Mouse (Mus musculus) ES-E14 (cell line): Measurements from ENCODE around the gene Rps27a.

Experiments used
- CHD2 ChIP-seq: IDR thresholded peaks from 2 replicates; pipeline ENCODE4 v1.6.1; 2014; ENCODE audit warnings: mild to moderate bottlenecking, low read depth, low read length, inconsistent platforms
- HCFC1 ChIP-seq: IDR thresholded peaks from 2 replicates; pipeline ENCODE4 v1.6.1; 2012; ENCODE audit warnings: low read length, inconsistent platforms, borderline replicate concordance; ENCODE audit not compliant: insufficient read depth
- MAFK ChIP-seq: IDR thresholded peaks from 2 replicates; pipeline ENCODE4 v1.6.1; 2014; ENCODE audit warnings: mild to moderate bottlenecking, low read depth, low read length, inconsistent platforms; ENCODE audit not compliant: insufficient read depth
- ZC3H11A ChIP-seq: IDR thresholded peaks from 2 replicates; pipeline ENCODE4 v1.6.1; 2012; ENCODE audit warnings: low read depth, mild to moderate bottlenecking, inconsistent platforms, low read length, borderline replicate concordance
- ZNF384 ChIP-seq: IDR thresholded peaks from 2 replicates; pipeline ENCODE4 v1.6.1; 2012; ENCODE audit warnings: low read depth, low read length, inconsistent platforms

DNA sequence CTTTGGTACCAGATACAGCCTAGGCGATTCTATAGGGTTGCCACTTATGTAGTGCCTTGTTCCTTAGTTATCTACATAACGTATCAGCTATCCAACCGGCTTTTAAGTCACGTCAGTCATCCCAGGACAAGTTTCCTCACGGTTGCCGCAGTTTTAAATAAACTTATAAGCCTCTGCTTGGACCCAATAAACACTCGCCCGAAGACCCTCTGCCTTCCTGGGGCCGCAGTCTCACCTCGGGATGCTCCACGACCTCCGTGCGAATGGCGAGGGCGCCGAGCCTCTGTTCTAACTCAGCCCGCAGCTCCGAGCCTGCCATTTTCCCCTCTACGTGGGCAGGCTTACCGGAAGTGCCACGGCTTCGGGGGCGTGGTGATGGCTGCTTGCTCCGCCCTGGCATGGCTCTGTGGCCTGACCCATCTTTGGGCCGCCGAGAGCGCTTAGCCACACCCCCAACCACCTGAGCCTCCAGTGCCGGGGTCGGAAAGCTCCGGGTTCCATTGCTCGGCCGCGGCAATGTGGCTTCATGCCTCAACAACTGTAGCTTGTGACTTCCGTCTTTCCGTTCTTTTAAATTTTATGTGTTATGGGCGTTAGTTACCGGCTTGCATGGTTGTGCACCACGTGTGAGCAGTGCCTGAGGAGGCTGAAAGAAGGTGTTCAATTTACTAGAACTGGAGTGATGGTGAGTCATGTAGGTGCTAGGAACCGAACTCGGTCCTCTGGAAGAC is 33.1 kb downstream of the Rps27a start, which contains the start of gene Prorsd1:
- TF ChIP-seq ZC3H11A (no peak), HCFC1 (no peak), CHD2 (no peak), MAFK (no peak), ZNF384 (no peak)
